Mouse (Mus musculus) forebrain, embryonic 14.5 days (tissue): ENCODE data around the gene Rnf11. TPM values are rescaled to one million over a fixed set of nuclear protein-coding genes. Genes with fewer than 3 reads are reported as not detected.

ENCODE experiments used
- ATAC-seq: fragments of 200-750 bp; cut with Nextera tagmentation; 2 replicates; pipeline ENCODE4 v1.8.0; 2017; ENCODE audit warnings: mild to moderate bottlenecking, moderate library complexity
- DNase-seq: peaks from one replicate; pipeline ENCODE4 v3.0.0-alpha.2; 2015; ENCODE audit warnings: low spot score
- H3K27ac ChIP-seq: fragments of 300-500 bp; sonication (generic); 2 replicates; pipeline ENCODE4 v1.5.1; 2014; ENCODE audit warnings: low read depth, mild to moderate bottlenecking, control low read depth, low read length, moderate library complexity
- H3K27me3 ChIP-seq: fragments of 300-500 bp; sonication (generic); replicated peaks from 2 replicates; pipeline ENCODE4 v1.6.1; 2014; ENCODE audit warnings: low read length, control low read depth, mixed read lengths; ENCODE audit not compliant: control insufficient read depth, insufficient read depth
- H3K36me3 ChIP-seq: fragments of 300-500 bp; sonication (generic); 2 replicates; pipeline ENCODE4 v1.6.1; 2014; ENCODE audit warnings: low read length, control low read depth; ENCODE audit not compliant: control insufficient read depth, insufficient read depth
- H3K4me1 ChIP-seq: fragments of 300-500 bp; sonication (generic); 2 replicates; pipeline ENCODE4 v1.6.1; 2014; ENCODE audit warnings: antibody characterized with exemption, low read length, control low read depth; ENCODE audit not compliant: control insufficient read depth, insufficient read depth
- H3K4me2 ChIP-seq: fragments of 300-500 bp; sonication (generic); 2 replicates; pipeline ENCODE4 v1.6.1; 2014; ENCODE audit warnings: mild to moderate bottlenecking, control low read depth, low read length
- H3K4me3 ChIP-seq: fragments of 300-500 bp; sonication (generic); 2 replicates; pipeline ENCODE4 v1.5.1; 2014; ENCODE audit warnings: low read depth, low read length, control low read depth
- H3K9ac ChIP-seq: fragments of 300-500 bp; sonication (generic); 2 replicates; pipeline ENCODE4 v1.6.1; 2014; ENCODE audit warnings: mild to moderate bottlenecking, low read length, control low read depth, moderate library complexity
- H3K9me3 ChIP-seq: fragments of 300-500 bp; sonication (generic); replicated peaks from 2 replicates; pipeline ENCODE4 v1.6.1; 2016; ENCODE audit warnings: low read length, control low read depth, mixed read lengths; ENCODE audit not compliant: control insufficient read depth
- WGBS: fragments of 180-500 bp; shearing (Covaris S2); extraction: QIAGEN DNeasy Blood & Tissue Kit; methylation state at CpG from one replicate; pipeline ENCODE4 v1.1.7; 2014; 5-methylcytosine and 5-hydroxymethylcytosine counted together
- polyA plus RNA-seq: library from polyadenylated mRNA; unstranded; fragments of >200 nt; fragmentation: Nextera tagmentation; extraction: Ambion mirVana; gene quantifications from 2 replicates; pipeline ENCODE4 v1.2.1, GENCODE M21; 2014

Rnf11 gene
- polyA plus RNA-seq, 1 experiment from 2014 or later = 74.1 TPM

DNA sequence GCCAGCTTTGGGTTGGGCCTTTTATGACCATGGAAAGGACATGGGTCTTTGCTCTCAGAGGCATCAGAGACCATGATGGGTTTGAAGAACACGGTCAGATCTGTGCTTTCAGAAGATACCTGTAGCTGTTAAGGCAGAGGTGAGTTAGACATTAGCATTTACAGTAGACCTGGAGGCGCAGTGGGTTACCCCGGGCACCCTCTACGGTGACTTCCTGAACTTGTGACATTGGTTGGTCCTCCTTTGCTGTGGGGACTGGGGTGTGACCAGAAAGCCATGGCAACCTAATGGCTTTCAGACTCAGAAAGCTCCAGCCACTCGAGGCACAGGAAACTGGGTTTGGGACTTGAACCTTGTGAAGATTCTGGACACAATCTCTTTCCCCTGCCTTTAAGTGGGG, 72.3 kb downstream of the Rnf11 start:
- Histone ChIP-seq H3K9ac (no peak overlapping the region), H3K36me3 (no peaks in the 10 kb centered on the region), H3K27me3 (no peaks in the 10 kb centered on the region), H3K4me2 (no peak overlapping the region), H3K4me3 (no peak overlapping the region), H3K27ac (no peak overlapping the region), H3K4me1 (no peaks in the 10 kb centered on the region), H3K9me3 (no peaks in the 10 kb centered on the region)
- ATAC-seq = no peak
- no peak for DNase-seq
- 96% methylated on average over 5 of the region's 5 CpGs for WGBS

- no peak overlapping the region for H3K9ac ChIP-seq
- WGBS = 87% methylated on average over 6 of the region's 6 CpGs
- no peaks in the 10 kb centered on the region for H3K36me3 ChIP-seq
- DNase-seq (no peak), ATAC-seq (no peak)
- H3K4me1 ChIP-seq = no peaks in the 10 kb centered on the region; the same call in 1 of the 2 replicates
- H3K27me3 ChIP-seq = no peaks in the 10 kb centered on the region
- no peak overlapping the region for H3K4me3 ChIP-seq
- no peaks in the 10 kb centered on the region for H3K9me3 ChIP-seq
- no peak overlapping the region for H3K4me2 ChIP-seq
- no peak overlapping the region for H3K27ac ChIP-seq
Measured at GRCm38 (mm10) chr4:109411377-109411967, 73.1 kb downstream of the Rnf11 start.

GRCm38 (mm10) chr4:109410681-109411376, 73.7 kb downstream of the Rnf11 start:
- no peaks in the 10 kb centered on the region for H3K27me3 ChIP-seq
- H3K27ac ChIP-seq = no peak overlapping the region
- H3K4me1 ChIP-seq = peaks cover 5% of the 10 kb centered on the region
- no peak overlapping the region for H3K4me3 ChIP-seq
- DNase-seq = no peak
- no peak overlapping the region for H3K9ac ChIP-seq
- no peak for ATAC-seq
- H3K36me3 ChIP-seq = no peaks in the 10 kb centered on the region
- WGBS = 71% methylated on average over 9 of the region's 9 CpGs
- no peaks in the 10 kb centered on the region for H3K9me3 ChIP-seq
- no peak overlapping the region for H3K4me2 ChIP-seq

DNA sequence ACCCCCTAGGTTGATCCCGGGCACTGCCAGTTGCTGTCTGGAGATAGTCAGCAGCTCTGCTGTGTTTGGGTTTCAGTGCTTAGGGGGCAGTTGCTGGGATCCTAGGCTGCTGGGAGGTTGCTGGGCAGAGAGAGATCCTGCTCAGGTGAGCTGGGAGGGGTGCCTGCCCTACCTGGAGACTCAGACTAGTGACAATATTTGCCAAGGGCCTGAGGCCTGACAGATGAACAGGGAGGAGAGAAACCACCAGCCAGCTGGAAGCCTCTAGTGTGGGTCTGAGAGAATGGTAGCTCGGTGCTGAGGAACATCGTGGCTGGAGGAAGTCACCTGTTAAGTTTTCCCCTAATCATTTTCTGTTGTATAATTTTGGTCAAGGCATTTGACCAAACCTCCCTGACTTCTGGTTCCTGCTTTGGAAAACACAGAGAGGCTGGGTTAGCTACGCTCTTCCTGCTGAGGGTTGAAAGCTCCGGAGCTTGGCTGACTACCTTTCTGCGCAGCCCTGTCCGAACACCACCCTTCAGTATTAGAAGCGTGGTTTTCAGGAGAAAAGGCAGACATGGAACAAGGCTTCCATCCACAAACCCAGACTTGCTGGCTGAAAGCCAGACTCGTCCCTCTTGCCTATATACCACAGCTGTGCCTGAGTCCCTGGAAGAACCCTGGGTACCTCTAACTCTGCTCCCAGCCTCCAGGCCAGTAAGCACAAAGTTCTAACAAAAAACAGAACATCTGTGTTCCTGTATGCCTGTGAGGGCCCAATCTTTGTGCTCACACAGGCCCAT, 76.6 kb downstream of the Rnf11 start:
- DNase-seq (no peak), ATAC-seq (no peak)
- Histone ChIP-seq H3K4me2 (peak overlapping the region; percentile 89; the same call in 1 of the 2 replicates), H3K36me3 (no peaks in the 10 kb centered on the region), H3K9ac (no peak overlapping the region), H3K27me3 (no peaks in the 10 kb centered on the region), H3K4me3 (0 out of 2 replicates have a peak overlapping the region, but pooled peaks have one; percentile 56), H3K27ac (no peak overlapping the region), H3K9me3 (no peaks in the 10 kb centered on the region), H3K4me1 (peaks cover 7% of the 10 kb centered on the region)
- WGBS = 78% methylated on average over 9 of the region's 9 CpGs

- H3K9ac ChIP-seq = peak overlapping the region; percentile 77
- H3K27me3 ChIP-seq = no peaks in the 10 kb centered on the region
- peak overlapping the region; percentile 56 for H3K4me3 ChIP-seq
- H3K9me3 ChIP-seq = no peaks in the 10 kb centered on the region
- H3K4me1 ChIP-seq = peaks cover 7% of the 10 kb centered on the region
- H3K27ac ChIP-seq = no peak overlapping the region
- DNase-seq (no peak), ATAC-seq (peak; percentile 45)
- peak overlapping the region; percentile 89 for H3K4me2 ChIP-seq
- no peaks in the 10 kb centered on the region for H3K36me3 ChIP-seq
- WGBS = 2% methylated on average over 24 of the region's 24 CpGs
Measured at GRCm38 (mm10) chr4:109407176-109407520, 77.4 kb downstream of the Rnf11 start.

- H3K27ac ChIP-seq = no peak within 1 kb of the TSS
- ATAC-seq = peak; percentile 69
- peak within 1 kb of the TSS; percentile 77 for H3K9ac ChIP-seq
- H3K4me2 ChIP-seq = peak within 1 kb of the TSS; percentile 89
- H3K27me3 ChIP-seq = no peaks in the 10 kb centered on the region
- H3K9me3 ChIP-seq = no peaks in the 10 kb centered on the region
- no peaks in the 10 kb centered on the region for H3K36me3 ChIP-seq
- H3K4me1 ChIP-seq = peaks cover 7% of the 10 kb centered on the region
- peak; percentile 42 for DNase-seq
- peak within 1 kb of the TSS; percentile 56 for H3K4me3 ChIP-seq
- under 1% methylated on average over 39 of the region's 56 CpGs for WGBS
Measured at GRCm38 (mm10) chr4:109406486-109407175, 77.9 kb downstream of the Rnf11 start, which contains the start of gene Ttc39a. TSS of gene Ttc39a (plus strand) at chr4:109406623.

DNA sequence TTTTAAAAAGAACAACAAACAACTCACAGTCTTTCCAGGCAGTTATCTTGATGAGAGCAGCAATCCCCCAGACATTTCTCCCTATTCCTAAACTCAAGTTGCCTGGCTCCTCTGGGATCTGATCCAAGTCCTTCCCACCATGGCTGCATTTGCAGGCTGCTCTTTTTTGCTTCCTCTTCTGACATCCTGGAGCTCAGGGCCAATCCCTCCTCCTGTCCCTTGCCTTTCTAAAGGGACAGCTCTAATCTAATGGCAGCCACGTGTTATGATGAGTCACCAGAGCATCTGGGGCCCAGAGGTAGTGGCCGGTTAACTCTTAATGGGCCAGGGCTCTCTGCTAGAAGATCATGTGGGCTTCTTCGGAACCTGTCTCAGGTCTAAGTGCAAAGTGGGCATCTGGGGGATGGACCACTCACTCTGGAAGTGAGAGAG, 78.5 kb downstream of the Rnf11 start:
- no peaks in the 10 kb centered on the region for H3K36me3 ChIP-seq
- DNase-seq (peak; percentile 83), ATAC-seq (peak; percentile 60)
- H3K27ac ChIP-seq = no peak overlapping the region
- WGBS = 6% methylated on average over 3 of the region's 3 CpGs
- H3K4me1 ChIP-seq = peaks cover 7% of the 10 kb centered on the region
- no peaks in the 10 kb centered on the region for H3K27me3 ChIP-seq
- H3K9me3 ChIP-seq = no peaks in the 10 kb centered on the region
- peak overlapping the region; percentile 89 for H3K4me2 ChIP-seq
- peak overlapping the region; percentile 56 for H3K4me3 ChIP-seq
- H3K9ac ChIP-seq = peak overlapping the region; percentile 77

DNA sequence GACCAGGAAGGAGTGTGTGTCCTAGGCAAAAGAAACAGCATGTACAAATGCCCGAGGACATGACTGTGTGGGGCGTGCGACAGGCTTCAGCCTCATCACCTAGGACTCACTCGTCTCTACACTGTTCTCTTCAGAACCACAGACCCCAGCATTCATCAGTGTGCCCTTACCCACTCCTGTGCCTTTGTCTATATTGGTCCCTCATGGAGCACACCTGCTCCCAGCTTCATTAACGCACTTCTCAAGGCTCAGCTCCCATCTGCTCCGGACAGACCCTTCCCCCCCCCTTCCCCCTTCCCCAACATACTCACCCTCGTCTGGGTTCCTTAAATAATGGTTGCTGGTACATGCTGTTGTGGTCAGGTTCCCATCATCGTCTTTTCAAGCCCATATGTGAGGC, 79.1 kb downstream of the Rnf11 start:
- ATAC-seq (peak; percentile 54; the same call in 1 of the 2 replicates), DNase-seq (peak; percentile 40)
- no peak overlapping the region for H3K27ac ChIP-seq
- H3K36me3 ChIP-seq = no peaks in the 10 kb centered on the region
- no peak overlapping the region for H3K9ac ChIP-seq
- WGBS = 53% methylated on average over 8 of the region's 8 CpGs
- peak overlapping the region; percentile 89; the same call in 1 of the 2 replicates for H3K4me2 ChIP-seq
- no peak overlapping the region for H3K4me3 ChIP-seq
- no peaks in the 10 kb centered on the region for H3K9me3 ChIP-seq
- peaks cover 7% of the 10 kb centered on the region for H3K4me1 ChIP-seq
- H3K27me3 ChIP-seq = no peaks in the 10 kb centered on the region
